Mouse (Mus musculus) kidney, embryonic 14.5 days (tissue): ENCODE data around the gene Tns3. TPM values are rescaled to one million over a fixed set of nuclear protein-coding genes. Genes with fewer than 3 reads are reported as not detected.

ENCODE experiments used
- ATAC-seq: fragments of 200-750 bp; cut with Nextera tagmentation; 2 replicates; pipeline ENCODE4 v1.8.0; 2017; ENCODE audit warnings: moderate number of reproducible peaks, mild to moderate bottlenecking, moderate TSS enrichment, moderate library complexity; ENCODE audit not compliant: low FRiP score, low TSS enrichment
- H3K27ac ChIP-seq: fragments of 300-500 bp; sonication (generic); 2 replicates; pipeline ENCODE4 v1.5.1; 2014; ENCODE audit warnings: low read depth, mild to moderate bottlenecking, low read length, moderate library complexity, mixed read lengths
- H3K27me3 ChIP-seq: fragments of 300-500 bp; sonication (generic); 2 replicates; pipeline ENCODE4 v1.6.1; 2014; ENCODE audit warnings: mild to moderate bottlenecking, low read length; ENCODE audit not compliant: control insufficient read depth, insufficient read depth
- H3K36me3 ChIP-seq: fragments of 300-500 bp; sonication (generic); 2 replicates; pipeline ENCODE4 v1.6.1; 2014; ENCODE audit warnings: low read length, mixed read lengths; ENCODE audit not compliant: control insufficient read depth, insufficient read depth
- H3K4me1 ChIP-seq: fragments of 300-500 bp; sonication (generic); 2 replicates; pipeline ENCODE4 v1.6.1; 2014; ENCODE audit warnings: low read length, mixed read lengths; ENCODE audit not compliant: control insufficient read depth, insufficient read depth
- H3K4me2 ChIP-seq: fragments of 300-500 bp; sonication (generic); replicated peaks from 2 replicates; pipeline ENCODE4 v1.6.1; 2014; ENCODE audit warnings: low read depth, mild to moderate bottlenecking, low read length
- H3K4me3 ChIP-seq: fragments of 300-500 bp; sonication (generic); 2 replicates; pipeline ENCODE4 v1.5.1; 2014; ENCODE audit warnings: mild to moderate bottlenecking, low read length
- H3K9ac ChIP-seq: fragments of 300-500 bp; sonication (generic); 2 replicates; pipeline ENCODE4 v1.6.1; 2014; ENCODE audit warnings: low read depth, mild to moderate bottlenecking, low read length, moderate library complexity
- H3K9me3 ChIP-seq: fragments of 300-500 bp; sonication (generic); 2 replicates; pipeline ENCODE4 v1.6.1; 2016; ENCODE audit warnings: low read length; ENCODE audit not compliant: control insufficient read depth
- WGBS: fragments of 180-500 bp; shearing (Covaris S2); extraction: QIAGEN DNeasy Blood & Tissue Kit; methylation state at CpG from one replicate; pipeline ENCODE4 v1.1.7; 2014; 5-methylcytosine and 5-hydroxymethylcytosine counted together
- polyA plus RNA-seq: library from polyadenylated mRNA; unstranded; fragments of >200 nt; fragmentation: Nextera tagmentation; extraction: Ambion mirVana; gene quantifications from 2 replicates; pipeline ENCODE4 v1.2.1, GENCODE M21; 2014

Tns3 gene
- polyA plus RNA-seq, 1 experiment from 2014 or later, result 20.3 TPM

DNA sequence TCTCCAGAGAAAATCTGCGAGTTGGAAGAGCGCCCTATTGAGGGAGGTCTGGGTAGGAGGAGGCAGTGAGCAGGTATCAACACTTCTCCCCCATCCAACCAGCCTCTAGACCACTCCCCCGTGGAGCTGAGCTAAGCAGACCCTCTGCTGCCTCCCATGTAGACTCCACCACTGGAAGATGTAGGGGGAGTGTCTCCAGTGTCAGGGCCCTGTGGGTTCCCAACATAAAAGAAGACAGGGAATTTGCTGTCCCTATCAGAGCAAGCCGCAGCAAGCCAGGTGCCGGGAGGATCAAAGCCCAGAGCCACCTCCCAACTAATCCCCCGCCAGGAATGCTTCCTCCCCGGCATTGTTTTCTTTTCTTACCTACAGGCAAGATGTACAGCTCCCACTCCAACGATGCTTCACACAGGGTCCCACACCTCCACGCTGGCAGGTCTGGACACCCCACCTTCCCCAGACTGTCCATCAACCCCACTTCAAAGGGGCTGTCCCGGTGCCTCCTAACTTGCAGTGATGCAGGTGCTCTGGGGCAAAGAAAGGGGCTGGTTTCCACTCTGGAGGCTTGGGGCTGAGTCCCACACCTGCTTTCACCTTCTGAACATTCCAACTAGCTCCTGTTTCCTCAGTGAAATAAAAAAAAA lies 22.6 kb downstream of the Tns3 start:
- H3K4me1 ChIP-seq, result peaks cover 16% of the 10 kb centered on the region
- 19% methylated on average over 10 of the region's 10 CpGs for WGBS
- ATAC-seq, result peak; percentile 69; the same call in 1 of the 2 replicates
- H3K4me3 ChIP-seq, result no peak overlapping the region
- H3K36me3 ChIP-seq, result no peaks in the 10 kb centered on the region
- H3K9me3 ChIP-seq, result no peaks in the 10 kb centered on the region
- H3K27ac ChIP-seq, result no peak overlapping the region
- H3K9ac ChIP-seq, result no peak overlapping the region
- H3K4me2 ChIP-seq, result no peak overlapping the region
- H3K27me3 ChIP-seq, result no peaks in the 10 kb centered on the region

DNA sequence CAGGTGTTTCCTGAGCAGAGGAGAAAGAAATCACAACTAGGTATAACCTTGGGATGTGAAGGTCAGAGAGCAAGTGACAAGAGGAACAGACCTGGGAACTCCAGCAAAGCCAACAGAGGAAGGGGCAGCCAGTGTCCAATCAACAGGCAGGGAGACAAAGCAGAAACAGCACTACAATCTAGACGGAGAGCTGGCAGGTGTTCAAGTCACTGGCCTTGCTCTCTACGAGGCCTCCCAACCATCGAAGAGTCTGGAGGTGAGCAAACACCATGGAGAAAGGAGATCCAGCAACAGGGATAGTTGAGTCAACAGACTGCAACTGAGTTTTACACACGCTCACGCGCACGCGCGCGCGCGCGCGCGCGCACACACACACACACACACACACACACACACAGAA lies 24.6 kb downstream of the Tns3 start:
- no peak overlapping the region for H3K9ac ChIP-seq
- no peak overlapping the region for H3K27ac ChIP-seq
- no peak overlapping the region for H3K4me3 ChIP-seq
- no peak for ATAC-seq
- H3K4me2 ChIP-seq, result no peak overlapping the region
- H3K27me3 ChIP-seq, result no peaks in the 10 kb centered on the region
- peaks cover 24% of the 10 kb centered on the region for H3K4me1 ChIP-seq
- H3K36me3 ChIP-seq, result no peaks in the 10 kb centered on the region
- H3K9me3 ChIP-seq, result no peaks in the 10 kb centered on the region
- 91% methylated on average over 16 of the region's 16 CpGs for WGBS

DNA sequence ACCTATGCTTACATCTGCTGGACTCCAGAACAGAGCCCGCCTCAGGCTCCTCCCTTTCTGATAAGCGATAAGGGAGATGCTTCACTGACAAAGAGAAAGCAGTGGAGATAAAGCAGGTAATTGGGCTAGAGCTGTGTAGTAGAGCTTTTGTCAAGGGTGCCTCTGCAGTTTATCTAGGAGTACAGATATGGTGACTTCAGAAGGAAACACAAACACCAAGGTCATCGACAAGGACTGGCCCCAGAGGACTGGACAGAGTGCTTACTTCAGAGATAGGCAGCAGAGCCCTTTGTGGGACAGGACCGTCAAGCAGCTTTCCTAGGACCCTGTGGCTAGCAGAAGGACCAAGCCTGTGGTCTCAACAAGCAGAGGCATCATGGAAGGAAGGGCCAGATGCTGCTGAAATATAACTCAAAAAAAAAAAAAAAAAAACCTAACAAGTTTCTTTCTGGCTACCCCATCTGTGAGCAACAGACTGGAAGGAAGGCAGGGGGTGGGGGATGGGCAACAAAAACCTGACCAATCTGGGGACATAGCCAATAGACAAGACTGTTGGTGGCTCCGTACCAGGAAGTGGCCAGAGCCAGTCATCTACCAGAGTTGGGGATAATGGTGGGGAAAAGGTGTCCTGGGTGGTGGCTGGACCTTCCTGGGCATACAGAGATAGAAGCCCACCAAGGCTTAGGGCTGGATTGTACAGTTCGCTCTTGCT lies 25.2 kb downstream of the Tns3 start:
- H3K4me3 ChIP-seq, result no peak overlapping the region
- WGBS, result 84% methylated on average over 6 of the region's 6 CpGs
- H3K4me1 ChIP-seq, result peaks cover 26% of the 10 kb centered on the region
- no peak overlapping the region for H3K9ac ChIP-seq
- H3K9me3 ChIP-seq, result no peaks in the 10 kb centered on the region
- no peak for ATAC-seq
- no peak overlapping the region for H3K4me2 ChIP-seq
- H3K36me3 ChIP-seq, result no peaks in the 10 kb centered on the region
- H3K27ac ChIP-seq, result no peak overlapping the region
- no peaks in the 10 kb centered on the region for H3K27me3 ChIP-seq

- no peak overlapping the region for H3K9ac ChIP-seq
These were observed 26.6 kb downstream of the Tns3 start for GRCm38 (mm10) chr11:8637469-8638447.

DNA sequence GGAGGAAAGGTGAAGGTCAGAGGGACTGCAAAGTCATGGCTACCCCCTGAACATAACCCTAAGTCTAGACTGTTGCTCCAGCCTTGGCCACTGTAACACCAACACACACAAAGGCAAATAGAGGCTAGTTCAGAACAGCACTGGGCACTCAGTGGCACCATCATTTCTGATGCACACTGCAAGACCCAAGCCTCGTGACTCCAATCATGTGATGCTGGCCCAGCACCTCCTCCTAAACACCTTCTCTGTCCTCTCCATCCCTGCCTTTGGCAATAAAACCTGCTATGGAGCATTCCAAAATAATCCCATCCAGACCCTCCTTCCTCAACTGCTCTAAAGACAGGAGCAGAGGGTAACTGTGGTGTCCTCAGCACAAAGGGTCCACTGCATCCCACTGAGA lies 27.7 kb downstream of the Tns3 start:
- H3K9me3 ChIP-seq, result no peaks in the 10 kb centered on the region
- no peak overlapping the region for H3K9ac ChIP-seq
- no peaks in the 10 kb centered on the region for H3K36me3 ChIP-seq
- no peaks in the 10 kb centered on the region for H3K27me3 ChIP-seq
- 85% methylated on average over 1 of the region's 1 CpGs for WGBS
- no peak for ATAC-seq
- no peak overlapping the region for H3K4me3 ChIP-seq
- H3K4me1 ChIP-seq, result peaks cover 27% of the 10 kb centered on the region
- H3K4me2 ChIP-seq, result no peak overlapping the region
- H3K27ac ChIP-seq, result no peak overlapping the region

More at GRCm38 (mm10) chr11:8637469-8638447, 26.6 kb downstream of the Tns3 start:
- no peak for ATAC-seq
- no peaks in the 10 kb centered on the region for H3K9me3 ChIP-seq
- peaks cover 31% of the 10 kb centered on the region for H3K4me1 ChIP-seq
- H3K27ac ChIP-seq, result no peak overlapping the region
- H3K4me2 ChIP-seq, result no peak overlapping the region
- no peaks in the 10 kb centered on the region for H3K36me3 ChIP-seq
- H3K27me3 ChIP-seq, result no peaks in the 10 kb centered on the region
- H3K4me3 ChIP-seq, result no peak overlapping the region
- WGBS, result 75% methylated on average over 10 of the region's 10 CpGs

GRCm38 (mm10) chr11:8635778-8636177 lies 28.6 kb downstream of the Tns3 start:
- H3K4me1 ChIP-seq, result peaks cover 20% of the 10 kb centered on the region
- H3K9me3 ChIP-seq, result no peaks in the 10 kb centered on the region
- no peak overlapping the region for H3K4me2 ChIP-seq
- no peak for ATAC-seq
- H3K4me3 ChIP-seq, result no peak overlapping the region
- no peaks in the 10 kb centered on the region for H3K27me3 ChIP-seq
- 53% methylated on average over 3 of the region's 3 CpGs for WGBS
- H3K36me3 ChIP-seq, result no peaks in the 10 kb centered on the region
- H3K27ac ChIP-seq, result peak overlapping the region; percentile 37; the same call in 1 of the 2 replicates
- no peak overlapping the region for H3K9ac ChIP-seq

DNA sequence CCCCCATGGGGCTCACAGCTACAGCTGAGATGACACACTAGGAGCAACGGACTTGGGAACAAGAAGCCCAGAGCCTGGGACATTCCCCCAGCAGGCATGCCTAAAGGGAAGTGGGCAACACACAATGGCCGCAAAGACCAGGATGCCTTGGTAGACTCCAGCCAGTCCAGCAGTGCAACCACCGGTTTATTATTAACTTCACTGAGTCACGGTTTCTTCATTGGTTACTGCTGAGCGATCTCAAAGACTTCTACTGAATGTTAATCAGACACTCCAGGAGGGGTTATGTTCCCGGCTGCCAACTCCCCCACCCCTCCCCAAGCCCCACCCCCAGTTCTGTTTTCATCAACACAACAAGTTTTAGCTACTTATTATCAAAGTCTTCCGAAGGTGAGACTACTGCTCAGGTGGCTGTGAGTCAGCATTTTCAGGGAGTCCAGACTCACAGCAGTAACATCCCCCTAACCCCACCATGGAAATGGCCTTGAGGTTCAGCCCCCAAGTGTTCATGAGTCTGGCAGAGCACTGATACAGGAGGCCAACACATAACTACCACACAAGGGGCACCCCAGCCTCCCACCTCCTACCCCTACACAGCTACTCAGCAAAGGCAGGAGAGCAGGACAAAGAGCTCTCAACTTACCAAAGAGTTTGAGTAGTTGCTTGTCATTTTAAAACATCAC lies 29.5 kb downstream of the Tns3 start:
- no peak overlapping the region for H3K9ac ChIP-seq
- 53% methylated on average over 7 of the region's 7 CpGs for WGBS

GRCm38 (mm10) chr11:8632163-8632562 lies 32.2 kb downstream of the Tns3 start:
- Histone ChIP-seq H3K9ac (no peak overlapping the region), H3K4me3 (no peak overlapping the region), H3K4me1 (peaks cover 35% of the 10 kb centered on the region), H3K4me2 (no peak overlapping the region), H3K27me3 (no peaks in the 10 kb centered on the region), H3K9me3 (no peaks in the 10 kb centered on the region), H3K36me3 (no peaks in the 10 kb centered on the region), H3K27ac (no peak overlapping the region)
- WGBS, result 85% methylated on average over 5 of the region's 5 CpGs
- no peak for ATAC-seq

More for the DNA sequence above, 29.5 kb downstream of the Tns3 start:
- H3K27ac ChIP-seq, result peak overlapping the region; percentile 68
- peaks cover 16% of the 10 kb centered on the region for H3K4me1 ChIP-seq
- ATAC-seq, result peak; percentile 80
- H3K4me3 ChIP-seq, result no peak overlapping the region
- no peaks in the 10 kb centered on the region for H3K9me3 ChIP-seq
- no peaks in the 10 kb centered on the region for H3K36me3 ChIP-seq
- H3K4me2 ChIP-seq, result no peak overlapping the region
- H3K27me3 ChIP-seq, result no peaks in the 10 kb centered on the region
